Mouse (Mus musculus): ENCODE data around the gene Ciao2b. TPM values are rescaled to one million over a fixed set of nuclear protein-coding genes. Genes with fewer than 3 reads are reported as not detected.

Gene Ciao2b
- polyA plus RNA-seq, 1 experiment from 2014 or later, result 95.6 TPM

GRCm38 (mm10) chr8:104609222-104609621 is 32.5 kb downstream of the Ciao2b start:
- Histone ChIP-seq H3K4me1 (peaks cover 7% of the 10 kb centered on the region; the same call in 1 of the 2 replicates), H3K9me3 (replicated peaks) (no peaks in the 10 kb centered on the region), H3K27ac (no peak overlapping the region), H3K27me3 (ENCODE audit: low read depth, poor library complexity, severe bottlenecking) (no peaks in the 10 kb centered on the region), H3K4me3 (no peak overlapping the region), H3K36me3 (no peaks in the 10 kb centered on the region)
- no peak for DNase-seq (ENCODE audit: low spot score)
- WGBS, result 80% methylated on average over 8 of the region's 8 CpGs

- 79% methylated on average over 2 of the region's 2 CpGs for WGBS
- no peak for DNase-seq (ENCODE audit: low spot score)
- H3K36me3 ChIP-seq, result no peaks in the 10 kb centered on the region
- H3K9me3 ChIP-seq (replicated peaks), result no peaks in the 10 kb centered on the region
- no peak overlapping the region for H3K27ac ChIP-seq
- H3K4me3 ChIP-seq, result no peak overlapping the region
- H3K4me1 ChIP-seq, result peaks cover 10% of the 10 kb centered on the region
- no peaks in the 10 kb centered on the region for H3K27me3 ChIP-seq (ENCODE audit: low read depth, poor library complexity, severe bottlenecking)
Measured at GRCm38 (mm10) chr8:104607944-104608343, 33.8 kb downstream of the Ciao2b start.

GRCm38 (mm10) chr8:104606329-104606728 is 35.4 kb downstream of the Ciao2b start:
- H3K27me3 ChIP-seq (ENCODE audit: low read depth, poor library complexity, severe bottlenecking), result peaks cover 9% of the 10 kb centered on the region; the same call in 1 of the 2 replicates
- no peak overlapping the region for H3K27ac ChIP-seq
- 53% methylated on average over 6 of the region's 6 CpGs for WGBS
- H3K36me3 ChIP-seq, result no peaks in the 10 kb centered on the region
- H3K4me1 ChIP-seq, result peaks cover 26% of the 10 kb centered on the region
- no peaks in the 10 kb centered on the region for H3K9me3 ChIP-seq (replicated peaks)
- DNase-seq (ENCODE audit: low spot score), result no peak
- no peak overlapping the region for H3K4me3 ChIP-seq

- DNase-seq (ENCODE audit: low spot score), result no peak
- Histone ChIP-seq H3K4me1 (peaks cover 32% of the 10 kb centered on the region), H3K27ac (peak overlapping the region; percentile 54; the same call in 1 of the 2 replicates), H3K36me3 (no peaks in the 10 kb centered on the region), H3K9me3 (replicated peaks) (no peaks in the 10 kb centered on the region), H3K4me3 (peak overlapping the region; percentile 44; the same call in 1 of the 2 replicates), H3K27me3 (ENCODE audit: low read depth, poor library complexity, severe bottlenecking) (peaks cover 15% of the 10 kb centered on the region; the same call in 1 of the 2 replicates)
- WGBS, result 70% methylated on average over 4 of the region's 4 CpGs
Measured at GRCm38 (mm10) chr8:104603245-104603593, 38.5 kb downstream of the Ciao2b start.

- H3K36me3 ChIP-seq, result no peaks in the 10 kb centered on the region
- WGBS, result 20% methylated on average over 21 of the region's 21 CpGs
- H3K4me1 ChIP-seq, result peaks cover 32% of the 10 kb centered on the region
- H3K27ac ChIP-seq, result peak overlapping the region; percentile 54
- peaks cover 15% of the 10 kb centered on the region; the same call in 1 of the 2 replicates for H3K27me3 ChIP-seq (ENCODE audit: low read depth, poor library complexity, severe bottlenecking)
- DNase-seq (ENCODE audit: low spot score), result peak; percentile 88
- H3K9me3 ChIP-seq (replicated peaks), result no peaks in the 10 kb centered on the region
- H3K4me3 ChIP-seq, result peak overlapping the region; percentile 44
Measured at GRCm38 (mm10) chr8:104602468-104603244, 39.1 kb downstream of the Ciao2b start.

- Histone ChIP-seq H3K4me3 (peak overlapping the region; percentile 44), H3K27me3 (ENCODE audit: low read depth, poor library complexity, severe bottlenecking) (peaks cover 15% of the 10 kb centered on the region; the same call in 1 of the 2 replicates), H3K9me3 (replicated peaks) (no peaks in the 10 kb centered on the region), H3K27ac (peak overlapping the region; percentile 54; the same call in 1 of the 2 replicates), H3K4me1 (peaks cover 32% of the 10 kb centered on the region), H3K36me3 (0 out of 2 replicates have a peak, but pooled peaks cover 2% of the 10 kb centered on the region)
- DNase-seq (ENCODE audit: low spot score), result peak; percentile 53
- 2% methylated on average over 12 of the region's 12 CpGs for WGBS
Measured at GRCm38 (mm10) chr8:104601941-104602371, 39.8 kb downstream of the Ciao2b start.

- peak; percentile 36 for DNase-seq (ENCODE audit: low spot score)
Measured at GRCm38 (mm10) chr8:104601386-104601785, 40.4 kb downstream of the Ciao2b start.

GRCm38 (mm10) chr8:104598496-104598895 is 43.3 kb downstream of the Ciao2b start:
- H3K27me3 ChIP-seq (ENCODE audit: low read depth, poor library complexity, severe bottlenecking), result peaks cover 15% of the 10 kb centered on the region; the same call in 1 of the 2 replicates
- peaks cover 34% of the 10 kb centered on the region for H3K36me3 ChIP-seq
- H3K4me1 ChIP-seq, result peaks cover 24% of the 10 kb centered on the region
- WGBS, result 47% methylated on average over 6 of the region's 6 CpGs
- H3K27ac ChIP-seq, result no peak overlapping the region
- no peak overlapping the region for H3K4me3 ChIP-seq
- DNase-seq (ENCODE audit: low spot score), result no peak
- no peaks in the 10 kb centered on the region for H3K9me3 ChIP-seq (replicated peaks)

More at GRCm38 (mm10) chr8:104601386-104601785, 40.4 kb downstream of the Ciao2b start:
- Histone ChIP-seq H3K4me3 (peak overlapping the region; percentile 44; the same call in 1 of the 2 replicates), H3K27ac (peak overlapping the region; percentile 56; the same call in 1 of the 2 replicates), H3K27me3 (ENCODE audit: low read depth, poor library complexity, severe bottlenecking) (peaks cover 15% of the 10 kb centered on the region; the same call in 1 of the 2 replicates), H3K4me1 (peaks cover 31% of the 10 kb centered on the region), H3K9me3 (replicated peaks) (no peaks in the 10 kb centered on the region), H3K36me3 (peaks cover 7% of the 10 kb centered on the region)
- 31% methylated on average over 7 of the region's 7 CpGs for WGBS

GRCm38 (mm10) chr8:104597656-104598055 is 44.1 kb downstream of the Ciao2b start:
- H3K4me3 ChIP-seq, result no peak overlapping the region
- no peak overlapping the region for H3K27ac ChIP-seq
- H3K27me3 ChIP-seq (ENCODE audit: low read depth, poor library complexity, severe bottlenecking), result peaks cover 15% of the 10 kb centered on the region; the same call in 1 of the 2 replicates
- 76% methylated on average over 6 of the region's 6 CpGs for WGBS
- H3K9me3 ChIP-seq (replicated peaks), result no peaks in the 10 kb centered on the region
- H3K36me3 ChIP-seq, result peaks cover 36% of the 10 kb centered on the region
- peaks cover 19% of the 10 kb centered on the region for H3K4me1 ChIP-seq
- no peak for DNase-seq (ENCODE audit: low spot score)

- H3K36me3 ChIP-seq, result peaks cover 36% of the 10 kb centered on the region
- H3K4me1 ChIP-seq, result peaks cover 14% of the 10 kb centered on the region
- H3K9me3 ChIP-seq (replicated peaks), result no peaks in the 10 kb centered on the region
- H3K4me3 ChIP-seq, result no peak overlapping the region
- peaks cover 2% of the 10 kb centered on the region; the same call in 1 of the 2 replicates for H3K27me3 ChIP-seq (ENCODE audit: low read depth, poor library complexity, severe bottlenecking)
- H3K27ac ChIP-seq, result no peak overlapping the region
- no peak for DNase-seq (ENCODE audit: low spot score)
- 87% methylated on average over 21 of the region's 21 CpGs for WGBS
Measured at GRCm38 (mm10) chr8:104595773-104596536, 45.8 kb downstream of the Ciao2b start.

- no peak for DNase-seq (ENCODE audit: low spot score)
- Histone ChIP-seq H3K9me3 (replicated peaks) (no peaks in the 10 kb centered on the region), H3K4me3 (no peak overlapping the region), H3K27ac (no peak overlapping the region), H3K4me1 (peaks cover 18% of the 10 kb centered on the region), H3K27me3 (ENCODE audit: low read depth, poor library complexity, severe bottlenecking) (no peaks in the 10 kb centered on the region), H3K36me3 (peaks cover 36% of the 10 kb centered on the region)
- WGBS, result 96% methylated on average over 19 of the region's 19 CpGs
Measured at GRCm38 (mm10) chr8:104594611-104595362, 47.0 kb downstream of the Ciao2b start.
